Mouse (Mus musculus) midbrain, embryonic 11.5 days (tissue): ENCODE data around the gene Gm20662. TPM values are rescaled to one million over a fixed set of nuclear protein-coding genes. Genes with fewer than 3 reads are reported as not detected.
A peak's percentile ranks its signal among the peaks of the same experiment; 100 is the strongest.

ENCODE experiments used
- ATAC-seq: fragments of 200-750 bp; cut with Nextera tagmentation; 2 replicates; pipeline ENCODE4 v1.8.0; 2017; ENCODE audit warnings: moderate TSS enrichment, moderate library complexity; ENCODE audit not compliant: low FRiP score
- DNase-seq: peaks from one replicate; pipeline ENCODE4 v3.0.0; 2015; ENCODE audit warnings: low spot score; ENCODE audit errors: missing footprints
- H3K27ac ChIP-seq: fragments of 300-500 bp; sonication (generic); 2 replicates; pipeline ENCODE4 v1.5.1; 2014; ENCODE audit warnings: low read depth, low read length
- H3K27me3 ChIP-seq: fragments of 300-500 bp; sonication (generic); 2 replicates; pipeline ENCODE4 v1.6.1; 2014; ENCODE audit warnings: mild to moderate bottlenecking, low read length, moderate library complexity, mixed read lengths; ENCODE audit not compliant: control insufficient read depth, insufficient read depth
- H3K36me3 ChIP-seq: fragments of 300-500 bp; sonication (generic); 2 replicates; pipeline ENCODE4 v1.6.1; 2014; ENCODE audit warnings: mild to moderate bottlenecking, low read length, moderate library complexity, mixed read lengths; ENCODE audit not compliant: control insufficient read depth, insufficient read depth
- H3K4me1 ChIP-seq: fragments of 300-500 bp; sonication (generic); 2 replicates; pipeline ENCODE4 v1.6.1; 2014; ENCODE audit warnings: low read length; ENCODE audit not compliant: control insufficient read depth, insufficient read depth
- H3K4me2 ChIP-seq: fragments of 300-500 bp; sonication (generic); 2 replicates; pipeline ENCODE4 v1.6.1; 2014; ENCODE audit warnings: mild to moderate bottlenecking, moderate library complexity
- H3K4me3 ChIP-seq: fragments of 300-500 bp; sonication (generic); 2 replicates; pipeline ENCODE4 v1.5.1; 2014; ENCODE audit warnings: low read depth, low read length
- H3K9ac ChIP-seq: fragments of 300-500 bp; sonication (generic); 2 replicates; pipeline ENCODE4 v1.6.1; 2014; ENCODE audit warnings: low read length
- H3K9me3 ChIP-seq: fragments of 300-500 bp; sonication (generic); 2 replicates; pipeline ENCODE4 v1.6.1; 2016; ENCODE audit warnings: low read length; ENCODE audit not compliant: control insufficient read depth
- WGBS: fragments of 180-500 bp; shearing (Covaris S2); extraction: QIAGEN DNeasy Blood & Tissue Kit; methylation state at CpG from one replicate; pipeline ENCODE4 v1.1.7; 2014; 5-methylcytosine and 5-hydroxymethylcytosine counted together
- polyA plus RNA-seq: library from polyadenylated mRNA; unstranded; fragments of >200 nt; fragmentation: Nextera tagmentation; extraction: Ambion mirVana; gene quantifications from 2 replicates; pipeline ENCODE4 v1.2.1, GENCODE M21; 2014

The Gm20662 gene
- 0.82 TPM in 1 of 2 replicates, not detected in the other for polyA plus RNA-seq

DNA sequence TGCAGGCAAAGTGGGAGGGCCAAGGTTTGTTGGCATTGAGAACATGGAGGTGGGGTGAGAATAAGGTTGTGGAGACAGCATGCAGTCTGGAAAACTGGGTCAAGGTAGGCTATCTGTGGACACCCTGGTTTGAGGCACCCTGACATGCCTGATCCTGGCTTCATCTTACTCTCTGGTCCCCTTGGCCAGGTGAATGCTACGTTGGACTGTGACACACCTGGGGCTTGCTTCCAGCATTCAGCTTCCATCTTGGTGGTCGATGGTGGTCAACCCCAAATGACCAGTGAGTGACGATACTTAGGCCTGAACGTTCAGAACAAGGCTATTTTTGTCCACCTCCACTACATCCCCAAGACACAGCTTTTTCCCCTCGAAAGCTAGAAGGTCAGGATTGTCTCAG is at the start of gene Gm20662:
Gene Gm20662 (plus strand): TSS at position 301 of the 400 bp plus-strand sequence.
- ATAC-seq (no peak), DNase-seq (no peak)

DNA sequence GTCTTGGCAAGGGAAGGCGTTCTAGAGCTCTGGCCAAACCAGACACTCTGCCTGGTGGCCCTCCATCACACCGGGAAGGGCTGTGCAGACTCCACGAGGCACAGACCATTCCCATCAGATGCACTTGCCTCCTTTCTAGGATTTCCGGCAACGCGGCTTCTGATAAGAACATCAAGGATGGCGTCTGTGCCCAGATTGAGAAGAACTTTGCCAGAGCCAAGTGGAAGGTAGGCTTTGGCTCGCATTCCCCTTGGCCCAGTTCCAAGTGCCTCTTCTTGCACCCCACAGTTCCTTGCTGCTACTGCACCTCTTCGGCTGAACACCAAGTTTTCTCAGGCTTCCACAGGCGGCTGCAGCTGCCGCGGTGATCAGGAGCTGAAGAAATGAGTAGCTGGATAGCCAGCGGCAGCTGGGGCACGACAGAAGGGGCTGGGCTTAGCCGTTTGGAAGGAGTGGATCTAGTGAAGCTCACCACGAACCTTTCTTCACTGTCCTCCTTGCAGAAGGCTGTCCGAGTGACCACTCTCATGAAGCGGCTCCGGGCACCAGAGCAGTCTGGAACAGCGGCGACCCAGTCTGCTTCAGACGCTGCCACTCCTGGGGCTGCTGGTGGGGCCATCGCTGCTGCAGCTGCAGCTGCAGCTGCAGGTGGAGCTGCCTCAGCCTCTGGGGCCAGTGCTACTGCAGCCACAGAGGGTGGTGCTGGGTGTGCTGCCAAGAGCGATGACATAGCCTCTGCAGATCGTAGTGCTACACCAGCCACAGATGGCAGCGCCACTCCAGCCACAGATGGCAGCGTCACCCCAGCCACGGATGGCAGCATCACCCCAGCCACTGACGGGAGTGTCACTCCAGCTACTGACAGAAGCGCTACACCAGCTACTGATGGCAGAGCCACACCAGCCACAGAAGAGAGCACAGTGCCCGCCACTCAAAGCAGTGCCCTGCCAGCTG is 48.6 kb upstream of the Gm20662 start:
- ATAC-seq = no peak
- H3K4me2 ChIP-seq = no peak overlapping the region
- no peaks in the 10 kb centered on the region for H3K27me3 ChIP-seq
- H3K9ac ChIP-seq = no peak overlapping the region
- DNase-seq = no peak
- H3K9me3 ChIP-seq = no peaks in the 10 kb centered on the region
- H3K27ac ChIP-seq = no peak overlapping the region
- WGBS = 92% methylated on average over 31 of the region's 31 CpGs
- H3K4me3 ChIP-seq = no peak overlapping the region
- no peaks in the 10 kb centered on the region for H3K36me3 ChIP-seq
- H3K4me1 ChIP-seq = peaks cover 10% of the 10 kb centered on the region

More for the DNA sequence above, at the start of gene Gm20662:
- Histone ChIP-seq H3K4me2 (no peak within 1 kb of the TSS), H3K4me3 (no peak within 1 kb of the TSS), H3K9me3 (no peaks in the 10 kb centered on the region), H3K27ac (no peak within 1 kb of the TSS), H3K4me1 (no peaks in the 10 kb centered on the region), H3K36me3 (no peaks in the 10 kb centered on the region), H3K9ac (no peak within 1 kb of the TSS), H3K27me3 (no peaks in the 10 kb centered on the region)
- 95% methylated on average over 5 of the region's 5 CpGs for WGBS

DNA sequence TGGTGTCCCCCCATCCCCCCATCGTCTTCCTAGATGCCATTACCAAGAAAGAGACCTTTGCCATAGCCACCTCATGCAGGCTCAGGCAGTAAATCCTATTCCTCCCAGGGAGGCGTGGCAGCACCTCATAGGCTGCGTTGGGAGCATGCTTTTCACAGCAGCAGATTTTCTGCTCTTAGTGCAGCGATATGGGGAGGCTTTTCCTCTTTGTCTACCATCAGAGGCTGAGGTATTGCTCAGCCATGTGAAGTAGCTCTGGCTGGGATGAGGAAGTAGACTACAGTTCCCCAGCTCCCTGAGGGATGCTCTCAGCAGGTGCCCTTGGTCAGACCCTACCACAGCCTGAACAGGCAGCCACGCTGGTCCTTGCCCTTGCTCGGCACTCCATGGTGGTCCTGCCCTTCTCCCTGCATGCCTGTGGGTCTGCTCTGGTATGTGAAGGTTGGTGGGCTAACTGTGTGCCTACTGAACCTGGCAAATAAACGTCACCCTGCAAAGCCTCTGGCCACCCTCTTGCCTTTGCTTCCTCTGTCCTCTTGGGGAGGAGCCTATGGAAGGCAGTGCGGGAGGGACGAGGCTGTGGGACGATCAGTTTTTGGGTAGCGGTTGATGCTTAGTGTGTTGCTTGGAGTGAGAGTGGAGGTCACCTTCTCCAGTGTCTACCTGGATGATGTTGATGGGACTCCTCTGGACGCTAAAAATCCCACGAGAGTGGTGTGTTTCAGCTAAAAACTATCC is 46.8 kb upstream of the Gm20662 start:
- Histone ChIP-seq H3K4me2 (no peak overlapping the region), H3K4me1 (peaks cover 10% of the 10 kb centered on the region), H3K27ac (no peak overlapping the region), H3K27me3 (no peaks in the 10 kb centered on the region), H3K36me3 (no peaks in the 10 kb centered on the region), H3K9me3 (no peaks in the 10 kb centered on the region), H3K4me3 (no peak overlapping the region), H3K9ac (no peak overlapping the region)
- ATAC-seq (no peak), DNase-seq (no peak)
- 78% methylated on average over 13 of the region's 13 CpGs for WGBS

GRCm38 (mm10) chr9:107949922-107950235 is 46.3 kb upstream of the Gm20662 start, which contains the start of gene Traip:
Gene Traip (plus strand): TSS chr9:107950136.
- no peaks in the 10 kb centered on the region for H3K27me3 ChIP-seq
- no peak for ATAC-seq
- H3K36me3 ChIP-seq = no peaks in the 10 kb centered on the region
- no peak for DNase-seq
- H3K4me3 ChIP-seq = peak within 1 kb of the TSS; percentile 68
- peaks cover 10% of the 10 kb centered on the region for H3K4me1 ChIP-seq
- peak within 1 kb of the TSS; percentile 58 for H3K27ac ChIP-seq
- peak within 1 kb of the TSS; percentile 67 for H3K9ac ChIP-seq
- no peaks in the 10 kb centered on the region for H3K9me3 ChIP-seq
- peak within 1 kb of the TSS; percentile 68 for H3K4me2 ChIP-seq
- 91% methylated on average over 10 of the region's 10 CpGs for WGBS

GRCm38 (mm10) chr9:107950460-107951355 is 45.4 kb upstream of the Gm20662 start:
- H3K4me2 ChIP-seq = peak overlapping the region; percentile 68
- peak; percentile 95 for ATAC-seq
- peak overlapping the region; percentile 58 for H3K27ac ChIP-seq
- DNase-seq = peak; percentile 98
- H3K4me3 ChIP-seq = peak overlapping the region; percentile 68
- peaks cover 10% of the 10 kb centered on the region for H3K4me1 ChIP-seq
- H3K27me3 ChIP-seq = no peaks in the 10 kb centered on the region
- 14% methylated on average over 45 of the region's 45 CpGs for WGBS
- peak overlapping the region; percentile 67 for H3K9ac ChIP-seq
- H3K9me3 ChIP-seq = no peaks in the 10 kb centered on the region
- H3K36me3 ChIP-seq = no peaks in the 10 kb centered on the region

GRCm38 (mm10) chr9:107955613-107956289 is 40.4 kb upstream of the Gm20662 start:
- no peak for ATAC-seq
- H3K36me3 ChIP-seq = peaks cover 11% of the 10 kb centered on the region; the same call in 1 of the 2 replicates
- 84% methylated on average over 6 of the region's 6 CpGs for WGBS

DNA sequence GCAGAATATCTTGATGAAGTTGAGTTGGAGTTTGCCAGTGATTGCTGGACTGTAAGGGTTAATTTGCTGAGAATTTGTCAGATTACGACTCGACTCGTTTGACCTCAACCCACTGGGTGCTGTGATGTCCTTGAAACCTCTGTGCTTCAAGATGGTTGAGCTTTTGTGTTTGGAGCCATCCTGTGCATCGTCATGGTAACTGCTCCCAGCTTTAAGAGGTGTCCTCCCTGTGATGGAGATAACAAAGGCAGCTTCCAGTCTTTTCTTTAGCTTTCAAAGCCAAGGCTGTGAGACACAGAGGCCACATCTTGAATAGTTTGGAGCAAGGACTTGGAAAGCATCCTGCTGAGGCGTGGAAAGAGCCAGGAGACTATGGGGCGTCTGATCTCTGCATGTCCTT is 39.0 kb upstream of the Gm20662 start:
- Histone ChIP-seq H3K27ac (no peak overlapping the region), H3K4me3 (no peak overlapping the region), H3K9me3 (no peaks in the 10 kb centered on the region), H3K4me1 (peaks cover 3% of the 10 kb centered on the region; the same call in 1 of the 2 replicates), H3K9ac (no peak overlapping the region), H3K36me3 (peaks cover 11% of the 10 kb centered on the region), H3K4me2 (no peak overlapping the region), H3K27me3 (no peaks in the 10 kb centered on the region)
- WGBS = 25% methylated on average over 6 of the region's 6 CpGs
- no peak for ATAC-seq
- DNase-seq = no peak

More at GRCm38 (mm10) chr9:107955613-107956289, 40.4 kb upstream of the Gm20662 start:
- Histone ChIP-seq H3K27me3 (no peaks in the 10 kb centered on the region), H3K9me3 (no peaks in the 10 kb centered on the region), H3K27ac (no peak overlapping the region), H3K9ac (no peak overlapping the region), H3K4me1 (peaks cover 10% of the 10 kb centered on the region), H3K4me3 (no peak overlapping the region), H3K4me2 (no peak overlapping the region)
- no peak for DNase-seq

DNA sequence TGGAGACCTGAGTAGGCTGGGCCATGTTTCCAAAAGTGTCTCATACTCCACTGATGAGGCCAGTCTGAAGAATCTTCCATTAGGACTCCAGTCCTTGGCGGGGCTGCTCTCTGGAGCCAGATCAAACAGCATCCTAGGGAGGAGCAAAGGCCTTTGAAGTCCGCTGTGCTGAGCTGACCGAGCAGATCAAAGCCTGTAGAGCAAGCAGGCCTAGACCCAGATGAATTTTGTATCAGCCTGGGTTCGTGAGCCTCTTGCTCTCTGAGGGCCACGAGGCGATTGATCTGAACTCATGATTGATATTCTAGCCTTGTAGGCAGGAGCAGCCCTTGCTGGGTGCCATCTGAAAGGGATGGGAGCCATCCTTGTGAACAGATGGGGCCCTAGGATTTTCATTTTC is 36.3 kb upstream of the Gm20662 start:
- no peak for ATAC-seq
- H3K4me2 ChIP-seq = no peak overlapping the region
- H3K9ac ChIP-seq = no peak overlapping the region
- WGBS = 57% methylated on average over 6 of the region's 6 CpGs
- no peak overlapping the region for H3K27ac ChIP-seq
- H3K36me3 ChIP-seq = peaks cover 11% of the 10 kb centered on the region
- no peak overlapping the region for H3K4me3 ChIP-seq
- H3K4me1 ChIP-seq = 0 out of 2 replicates have a peak, but pooled peaks cover 3% of the 10 kb centered on the region
- no peak for DNase-seq
- H3K27me3 ChIP-seq = no peaks in the 10 kb centered on the region
- no peaks in the 10 kb centered on the region for H3K9me3 ChIP-seq
